Mouse (Mus musculus): ENCODE data around the gene Cyp26b1. TPM values are rescaled to one million over a fixed set of nuclear protein-coding genes. Genes with fewer than 3 reads are reported as not detected.
A peak's percentile ranks its signal among the peaks of the same experiment; 100 is the strongest.

Gene Cyp26b1
- polyA plus RNA-seq (2015; fragmentation: Nextera tagmentation; extraction: Ambion mirVana) = 55.5 and 62.8 TPM in 2 replicates

DNA sequence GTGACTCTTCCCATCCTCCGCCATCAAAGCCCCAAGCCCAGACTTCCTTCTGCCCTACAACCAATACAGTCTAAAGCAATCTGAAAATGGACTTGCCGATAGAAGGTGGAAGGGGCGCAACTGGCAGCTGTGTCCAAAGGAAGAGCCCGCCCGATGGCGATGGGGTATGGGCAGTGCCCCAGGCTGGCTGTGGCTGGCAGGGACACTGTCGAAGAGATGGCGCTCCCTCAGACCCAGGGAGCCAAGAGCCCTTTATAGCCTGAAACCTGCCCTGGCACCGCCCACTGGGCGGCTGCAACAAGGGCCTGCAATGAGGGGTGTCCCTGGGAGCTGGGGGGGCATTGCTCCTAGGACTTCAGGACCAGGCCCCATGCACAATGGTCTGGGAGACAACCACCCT, at the start of gene Cyp26b1:
Gene Cyp26b1 (minus strand): TSS at position 216 of the 400 bp plus-strand sequence.
- peak within 1 kb of the TSS; percentile 49 for H3K4me3 ChIP-seq
- H3K4me2 ChIP-seq = peak within 1 kb of the TSS; percentile 84
- H3K27ac ChIP-seq = peak within 1 kb of the TSS; percentile 70
- H3K9ac ChIP-seq = peak within 1 kb of the TSS; percentile 63
- H3K27me3 ChIP-seq = peaks cover 44% of the 10 kb centered on the region
- 58% methylated on average over 10 of the region's 10 CpGs for WGBS
- H3K4me1 ChIP-seq (replicated peaks) = peaks cover 37% of the 10 kb centered on the region
- peak; percentile 40; the same call in 1 of the 2 replicates for ATAC-seq (ENCODE audit: low FRiP score)
- no peaks in the 10 kb centered on the region for H3K36me3 ChIP-seq
- H3K9me3 ChIP-seq = no peaks in the 10 kb centered on the region

- no peak overlapping the region for H3K27ac ChIP-seq
- no peak overlapping the region for H3K4me3 ChIP-seq
- H3K4me2 ChIP-seq = no peak overlapping the region
- H3K4me1 ChIP-seq (replicated peaks) = peaks cover 11% of the 10 kb centered on the region
- no peaks in the 10 kb centered on the region for H3K9me3 ChIP-seq
- no peak overlapping the region for H3K9ac ChIP-seq
- no peaks in the 10 kb centered on the region for H3K36me3 ChIP-seq
- WGBS = 73% methylated on average over 4 of the region's 4 CpGs
- H3K27me3 ChIP-seq = no peaks in the 10 kb centered on the region
- ATAC-seq (ENCODE audit: low FRiP score) = no peak
These were observed 47.3 kb upstream of the Cyp26b1 start for GRCm38 (mm10) chr6:84641062-84641431.

GRCm38 (mm10) chr6:84640324-84641061, 46.8 kb upstream of the Cyp26b1 start:
- no peaks in the 10 kb centered on the region for H3K36me3 ChIP-seq
- H3K9me3 ChIP-seq = no peaks in the 10 kb centered on the region
- peaks cover 8% of the 10 kb centered on the region for H3K4me1 ChIP-seq (replicated peaks)
- WGBS = 66% methylated on average over 9 of the region's 9 CpGs
- H3K9ac ChIP-seq = no peak overlapping the region
- H3K4me2 ChIP-seq = no peak overlapping the region
- H3K4me3 ChIP-seq = no peak overlapping the region
- no peak overlapping the region for H3K27ac ChIP-seq
- H3K27me3 ChIP-seq = no peaks in the 10 kb centered on the region
- ATAC-seq (ENCODE audit: low FRiP score) = no peak

GRCm38 (mm10) chr6:84638206-84638605, 44.5 kb upstream of the Cyp26b1 start:
- Histone ChIP-seq H3K4me3 (no peak overlapping the region), H3K9ac (no peak overlapping the region), H3K4me2 (no peak overlapping the region), H3K27ac (no peak overlapping the region), H3K4me1 (replicated peaks) (peaks cover 8% of the 10 kb centered on the region), H3K36me3 (no peaks in the 10 kb centered on the region), H3K9me3 (peaks cover 5% of the 10 kb centered on the region; the same call in 1 of the 2 replicates), H3K27me3 (no peaks in the 10 kb centered on the region)
- ATAC-seq (ENCODE audit: low FRiP score) = no peak

GRCm38 (mm10) chr6:84631588-84631987, 37.9 kb upstream of the Cyp26b1 start:
- Histone ChIP-seq H3K9me3 (peaks cover 5% of the 10 kb centered on the region; the same call in 1 of the 2 replicates), H3K4me1 (replicated peaks) (no peaks in the 10 kb centered on the region), H3K9ac (no peak overlapping the region), H3K27me3 (no peaks in the 10 kb centered on the region), H3K4me2 (no peak overlapping the region), H3K36me3 (no peaks in the 10 kb centered on the region), H3K27ac (no peak overlapping the region), H3K4me3 (no peak overlapping the region)
- WGBS = 94% methylated on average over 2 of the region's 2 CpGs
- no peak for ATAC-seq (ENCODE audit: low FRiP score)

GRCm38 (mm10) chr6:84630276-84630675, 36.6 kb upstream of the Cyp26b1 start:
- no peak overlapping the region for H3K27ac ChIP-seq
- 26% methylated on average over 1 of the region's 1 CpGs for WGBS
- no peaks in the 10 kb centered on the region for H3K4me1 ChIP-seq (replicated peaks)
- H3K9me3 ChIP-seq = peaks cover 5% of the 10 kb centered on the region; the same call in 1 of the 2 replicates
- H3K36me3 ChIP-seq = no peaks in the 10 kb centered on the region
- no peak for ATAC-seq (ENCODE audit: low FRiP score)
- H3K9ac ChIP-seq = no peak overlapping the region
- H3K27me3 ChIP-seq = no peaks in the 10 kb centered on the region
- no peak overlapping the region for H3K4me3 ChIP-seq
- no peak overlapping the region for H3K4me2 ChIP-seq

- WGBS = 86% methylated on average over 5 of the region's 5 CpGs
- no peak overlapping the region for H3K27ac ChIP-seq
- no peaks in the 10 kb centered on the region for H3K9me3 ChIP-seq
- ATAC-seq (ENCODE audit: low FRiP score) = no peak
- no peaks in the 10 kb centered on the region for H3K4me1 ChIP-seq (replicated peaks)
- H3K9ac ChIP-seq = no peak overlapping the region
- H3K27me3 ChIP-seq = no peaks in the 10 kb centered on the region
- no peak overlapping the region for H3K4me2 ChIP-seq
- no peak overlapping the region for H3K4me3 ChIP-seq
- no peaks in the 10 kb centered on the region for H3K36me3 ChIP-seq
These were observed 35.1 kb upstream of the Cyp26b1 start for GRCm38 (mm10) chr6:84628831-84629230.

GRCm38 (mm10) chr6:84626398-84626797, 32.7 kb upstream of the Cyp26b1 start:
- H3K4me1 ChIP-seq (replicated peaks) = no peaks in the 10 kb centered on the region
- WGBS = 92% methylated on average over 2 of the region's 2 CpGs
- no peak overlapping the region for H3K27ac ChIP-seq
- no peak for ATAC-seq (ENCODE audit: low FRiP score)
- peaks cover 2% of the 10 kb centered on the region; the same call in 1 of the 2 replicates for H3K36me3 ChIP-seq
- H3K4me3 ChIP-seq = no peak overlapping the region
- H3K27me3 ChIP-seq = no peaks in the 10 kb centered on the region
- no peak overlapping the region for H3K4me2 ChIP-seq
- no peak overlapping the region for H3K9ac ChIP-seq
- H3K9me3 ChIP-seq = no peaks in the 10 kb centered on the region

DNA sequence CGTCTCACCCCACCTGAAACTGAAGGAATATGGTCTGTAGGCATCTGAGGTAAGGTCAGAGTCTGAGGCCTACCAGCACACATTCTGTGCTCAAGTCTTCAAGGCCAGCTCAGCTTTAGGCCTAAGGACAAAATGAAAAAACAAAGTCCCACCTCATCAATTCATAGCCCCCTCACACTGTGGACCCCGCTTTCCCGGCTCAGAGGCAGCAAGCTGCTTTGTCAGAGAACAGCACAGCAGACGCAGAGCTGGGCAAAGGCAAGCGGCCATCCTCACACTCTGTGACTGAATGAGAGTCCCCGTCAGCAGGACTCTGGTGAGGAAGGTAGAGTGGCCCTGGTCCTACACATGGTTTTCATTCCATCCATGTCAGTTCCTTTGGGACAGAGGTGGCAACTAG, 25.5 kb upstream of the Cyp26b1 start:
- H3K9ac ChIP-seq = no peak overlapping the region
- H3K4me1 ChIP-seq (replicated peaks) = no peaks in the 10 kb centered on the region
- no peaks in the 10 kb centered on the region for H3K9me3 ChIP-seq
- H3K36me3 ChIP-seq = peaks cover 45% of the 10 kb centered on the region
- no peak for ATAC-seq (ENCODE audit: low FRiP score)
- no peaks in the 10 kb centered on the region for H3K27me3 ChIP-seq
- WGBS = 86% methylated on average over 6 of the region's 6 CpGs
- no peak overlapping the region for H3K4me3 ChIP-seq
- H3K4me2 ChIP-seq = no peak overlapping the region
- H3K27ac ChIP-seq = no peak overlapping the region

GRCm38 (mm10) chr6:84617051-84617450, 23.3 kb upstream of the Cyp26b1 start:
- no peak for ATAC-seq (ENCODE audit: low FRiP score)
- 92% methylated on average over 1 of the region's 1 CpGs for WGBS
- no peaks in the 10 kb centered on the region for H3K9me3 ChIP-seq
- no peak overlapping the region for H3K4me2 ChIP-seq
- peaks cover 45% of the 10 kb centered on the region for H3K36me3 ChIP-seq
- no peaks in the 10 kb centered on the region for H3K4me1 ChIP-seq (replicated peaks)
- no peak overlapping the region for H3K27ac ChIP-seq
- no peak overlapping the region for H3K4me3 ChIP-seq
- no peaks in the 10 kb centered on the region for H3K27me3 ChIP-seq
- H3K9ac ChIP-seq = no peak overlapping the region

GRCm38 (mm10) chr6:84616586-84616985, 22.9 kb upstream of the Cyp26b1 start:
- Histone ChIP-seq H3K9me3 (no peaks in the 10 kb centered on the region), H3K36me3 (peaks cover 45% of the 10 kb centered on the region), H3K4me3 (no peak overlapping the region), H3K9ac (no peak overlapping the region), H3K27ac (no peak overlapping the region), H3K4me1 (replicated peaks) (no peaks in the 10 kb centered on the region), H3K4me2 (no peak overlapping the region), H3K27me3 (no peaks in the 10 kb centered on the region)
- 53% methylated on average over 1 of the region's 1 CpGs for WGBS
- no peak for ATAC-seq (ENCODE audit: low FRiP score)

- peaks cover 15% of the 10 kb centered on the region for H3K36me3 ChIP-seq
- H3K27ac ChIP-seq = no peak overlapping the region
- no peaks in the 10 kb centered on the region for H3K9me3 ChIP-seq
- WGBS = 92% methylated on average over 3 of the region's 3 CpGs
- no peaks in the 10 kb centered on the region for H3K27me3 ChIP-seq
- no peak for ATAC-seq (ENCODE audit: low FRiP score)
- H3K4me3 ChIP-seq = no peak overlapping the region
- no peak overlapping the region for H3K9ac ChIP-seq
- H3K4me2 ChIP-seq = no peak overlapping the region
- no peaks in the 10 kb centered on the region for H3K4me1 ChIP-seq (replicated peaks)
These were observed 19.9 kb upstream of the Cyp26b1 start for GRCm38 (mm10) chr6:84613561-84613960.
